Mouse (Mus musculus) liver, postnatal 0 days (tissue): ENCODE data around the gene Atmin. TPM values are rescaled to one million over a fixed set of nuclear protein-coding genes. Genes with fewer than 3 reads are reported as not detected.

Source experiments
- ATAC-seq: fragments of 200-750 bp; cut with Nextera tagmentation; 2 replicates; pipeline ENCODE4 v1.8.0; 2017; ENCODE audit warnings: mild to moderate bottlenecking, moderate library complexity
- DNase-seq: peaks from one replicate; pipeline ENCODE4 v3.0.0-alpha.2; 2016
- H3K27ac ChIP-seq: fragments of 300-500 bp; sonication (generic); 2 replicates; pipeline ENCODE4 v1.5.1; 2014; ENCODE audit warnings: antibody characterized with exemption, moderate library complexity, mild to moderate bottlenecking, low read depth
- H3K27me3 ChIP-seq: fragments of 300-500 bp; sonication (generic); 2 replicates; pipeline ENCODE4 v1.6.1; 2014; ENCODE audit warnings: low read length, control low read depth, mixed read lengths; ENCODE audit not compliant: insufficient read depth
- H3K36me3 ChIP-seq: fragments of 300-500 bp; sonication (generic); replicated peaks from 2 replicates; pipeline ENCODE4 v1.6.1; 2014; ENCODE audit warnings: mild to moderate bottlenecking, control low read depth, low read length, moderate library complexity, mixed read lengths; ENCODE audit not compliant: insufficient read depth
- H3K4me1 ChIP-seq: fragments of 300-500 bp; sonication (generic); 2 replicates; pipeline ENCODE4 v1.6.1; 2014; ENCODE audit warnings: antibody characterized with exemption, mild to moderate bottlenecking, control low read depth; ENCODE audit not compliant: insufficient read depth
- H3K4me2 ChIP-seq: fragments of 300-500 bp; sonication (generic); 2 replicates; pipeline ENCODE4 v1.6.1; 2014; ENCODE audit warnings: low read depth, mild to moderate bottlenecking, low read length, moderate library complexity, mixed read lengths
- H3K4me3 ChIP-seq: fragments of 300-500 bp; sonication (generic); 2 replicates; pipeline ENCODE4 v1.5.1; 2014; ENCODE audit warnings: low read depth, low read length
- H3K9ac ChIP-seq: fragments of 300-500 bp; sonication (generic); replicated peaks from 2 replicates; pipeline ENCODE4 v1.6.1; 2014; ENCODE audit warnings: mild to moderate bottlenecking, moderate library complexity
- H3K9me3 ChIP-seq: fragments of 300-500 bp; sonication (generic); 2 replicates; pipeline ENCODE4 v1.6.1; 2016; ENCODE audit warnings: mild to moderate bottlenecking, control low read depth, low read length, mixed read lengths
- CTCF ChIP-seq: sonication (generic); IDR thresholded peaks from 2 replicates; pipeline ENCODE4 v1.5.1; 2016; ENCODE audit warnings: antibody characterized with exemption, low read depth
- EP300 ChIP-seq: IDR thresholded peaks from 2 replicates; pipeline ENCODE4 v1.6.1; 2016; ENCODE audit warnings: antibody characterized with exemption, low read depth, mild to moderate bottlenecking
- WGBS: fragments of 180-500 bp; shearing (Covaris S2); extraction: QIAGEN DNeasy Blood & Tissue Kit; methylation state at CpG from one replicate; pipeline ENCODE4 v1.1.7; 2014; ENCODE audit not compliant: insufficient replicate concordance; 5-methylcytosine and 5-hydroxymethylcytosine counted together
- polyA plus RNA-seq: library from polyadenylated mRNA; unstranded; fragments of >200 nt; fragmentation: Nextera tagmentation; extraction: Ambion mirVana; gene quantifications from 2 replicates; pipeline ENCODE4 v1.2.1, GENCODE M21; 2015

Gene Atmin
- polyA plus RNA-seq, 1 experiment from 2014 or later, result 2.9 TPM

- WGBS, result 62% methylated on average over 6 of the region's 6 CpGs
- H3K4me2 ChIP-seq, result peak overlapping the region; percentile 70
- peak overlapping the region; percentile 33; the same call in 1 of the 2 replicates for H3K4me3 ChIP-seq
- H3K4me1 ChIP-seq, result peaks cover 37% of the 10 kb centered on the region
- H3K36me3 ChIP-seq, result no peaks in the 10 kb centered on the region
- peak overlapping the region; percentile 65 for H3K27ac ChIP-seq
- TF ChIP-seq EP300 (no peak), CTCF (no peak)
- H3K9ac ChIP-seq, result no peak overlapping the region; the same call in 1 of the 2 replicates
- H3K9me3 ChIP-seq, result no peaks in the 10 kb centered on the region
- H3K27me3 ChIP-seq, result no peaks in the 10 kb centered on the region
- no peak for ATAC-seq
- DNase-seq, result no peak
Measured at GRCm38 (mm10) chr8:116946851-116947250, 3.7 kb downstream of the Atmin start.

- Histone ChIP-seq H3K27ac (no peak overlapping the region), H3K9me3 (no peaks in the 10 kb centered on the region), H3K4me3 (no peak overlapping the region), H3K9ac (no peak overlapping the region), H3K4me1 (peaks cover 37% of the 10 kb centered on the region), H3K4me2 (no peak overlapping the region), H3K27me3 (no peaks in the 10 kb centered on the region), H3K36me3 (no peaks in the 10 kb centered on the region)
- no peak for TF ChIP-seq EP300
- no peak for TF ChIP-seq CTCF
- WGBS, result 48% methylated on average over 7 of the region's 7 CpGs
- DNase-seq, result no peak
- no peak for ATAC-seq
Measured at GRCm38 (mm10) chr8:116947589-116947988, 4.4 kb downstream of the Atmin start.

GRCm38 (mm10) chr8:116951369-116951768, 8.2 kb downstream of the Atmin start:
- TF ChIP-seq CTCF (no peak), EP300 (no peak)
- H3K4me2 ChIP-seq, result no peak overlapping the region
- peaks cover 24% of the 10 kb centered on the region for H3K36me3 ChIP-seq
- H3K4me1 ChIP-seq, result peaks cover 12% of the 10 kb centered on the region
- DNase-seq (no peak), ATAC-seq (no peak)
- H3K9ac ChIP-seq, result no peak overlapping the region
- H3K9me3 ChIP-seq, result no peaks in the 10 kb centered on the region
- H3K4me3 ChIP-seq, result no peak overlapping the region
- H3K27ac ChIP-seq, result no peak overlapping the region
- H3K27me3 ChIP-seq, result no peaks in the 10 kb centered on the region
- 63% methylated on average over 5 of the region's 5 CpGs for WGBS

DNA sequence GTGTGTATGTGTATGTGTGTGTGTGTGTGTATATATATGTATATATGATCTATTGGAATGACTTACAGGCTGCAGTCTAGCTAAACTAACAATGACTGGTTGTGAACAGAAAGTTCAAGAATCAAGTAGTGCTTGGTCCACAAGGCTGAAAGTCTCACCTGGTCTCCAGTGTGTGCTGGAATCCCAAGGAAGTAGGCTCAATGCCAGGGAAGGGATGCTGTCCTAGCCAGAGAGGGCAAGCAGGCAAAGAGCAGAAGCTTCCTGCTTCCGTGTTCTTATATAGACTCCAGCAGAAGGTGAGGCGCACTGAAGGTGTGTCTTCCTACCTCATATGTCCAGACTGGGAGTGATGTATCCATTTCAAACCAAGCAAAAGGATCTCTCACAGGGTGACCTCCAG, 8.6 kb downstream of the Atmin start:
- ATAC-seq (no peak), DNase-seq (no peak)
- no peak for TF ChIP-seq EP300
- TF ChIP-seq CTCF, result no peak
- Histone ChIP-seq H3K4me3 (no peak overlapping the region), H3K27ac (no peak overlapping the region), H3K9me3 (no peaks in the 10 kb centered on the region), H3K4me2 (no peak overlapping the region), H3K27me3 (no peaks in the 10 kb centered on the region), H3K36me3 (peaks cover 24% of the 10 kb centered on the region), H3K9ac (no peak overlapping the region), H3K4me1 (peaks cover 8% of the 10 kb centered on the region; the same call in 1 of the 2 replicates)
- WGBS, result 77% methylated on average over 2 of the region's 2 CpGs

DNA sequence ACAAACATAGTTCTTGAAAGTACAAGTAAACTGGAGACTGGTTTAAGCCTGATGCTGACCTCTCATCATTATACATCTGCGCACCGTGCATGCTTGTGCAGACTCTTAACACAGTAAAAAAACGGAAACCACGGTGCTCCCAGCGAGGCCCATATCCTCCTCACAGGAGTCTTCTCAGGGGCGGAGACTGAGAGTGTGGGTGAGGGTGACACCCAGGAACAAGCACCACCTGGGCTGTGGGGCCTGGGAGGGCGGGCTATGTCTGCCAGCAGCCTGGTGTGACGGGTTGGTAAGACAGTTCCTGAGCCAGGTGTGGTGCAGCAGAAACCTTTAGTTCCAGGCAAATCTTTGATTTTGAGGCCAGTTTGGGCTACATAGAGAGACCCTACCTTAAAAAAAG, 9.2 kb downstream of the Atmin start:
- H3K4me1 ChIP-seq, result peaks cover 7% of the 10 kb centered on the region; the same call in 1 of the 2 replicates
- peaks cover 27% of the 10 kb centered on the region for H3K36me3 ChIP-seq
- no peak overlapping the region for H3K4me3 ChIP-seq
- H3K27me3 ChIP-seq, result no peaks in the 10 kb centered on the region
- H3K4me2 ChIP-seq, result no peak overlapping the region
- no peak overlapping the region for H3K9ac ChIP-seq
- DNase-seq (no peak), ATAC-seq (no peak)
- no peak overlapping the region for H3K27ac ChIP-seq
- TF ChIP-seq CTCF (no peak), EP300 (no peak)
- WGBS, result 70% methylated on average over 8 of the region's 8 CpGs
- H3K9me3 ChIP-seq, result no peaks in the 10 kb centered on the region

DNA sequence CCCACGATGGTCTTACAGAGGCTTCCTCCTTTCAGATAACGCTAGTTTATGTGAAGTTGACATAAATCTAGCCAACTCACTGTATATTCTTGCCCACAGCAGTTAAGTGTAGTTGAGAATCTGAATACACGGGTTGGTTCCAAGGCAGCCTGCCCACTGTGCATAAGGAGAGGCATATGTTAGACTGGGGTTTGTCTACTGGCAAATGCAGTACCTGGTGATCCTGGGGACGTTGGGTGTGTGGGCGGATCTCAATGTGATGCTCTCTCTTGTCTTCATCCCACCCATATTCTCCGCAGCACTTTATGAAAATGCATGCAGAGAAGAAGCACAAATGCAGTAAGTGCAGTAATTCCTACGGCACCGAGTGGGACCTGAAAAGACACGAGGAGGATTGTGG, 11.2 kb downstream of the Atmin start:
- WGBS, result 79% methylated on average over 9 of the region's 9 CpGs
- Histone ChIP-seq H3K9ac (no peak overlapping the region), H3K27ac (no peak overlapping the region), H3K4me1 (0 out of 2 replicates have a peak, but pooled peaks cover 3% of the 10 kb centered on the region), H3K9me3 (no peaks in the 10 kb centered on the region), H3K27me3 (no peaks in the 10 kb centered on the region), H3K4me2 (no peak overlapping the region), H3K4me3 (no peak overlapping the region), H3K36me3 (peaks cover 30% of the 10 kb centered on the region)
- ATAC-seq, result no peak
- no peak for TF ChIP-seq CTCF
- DNase-seq, result no peak

DNA sequence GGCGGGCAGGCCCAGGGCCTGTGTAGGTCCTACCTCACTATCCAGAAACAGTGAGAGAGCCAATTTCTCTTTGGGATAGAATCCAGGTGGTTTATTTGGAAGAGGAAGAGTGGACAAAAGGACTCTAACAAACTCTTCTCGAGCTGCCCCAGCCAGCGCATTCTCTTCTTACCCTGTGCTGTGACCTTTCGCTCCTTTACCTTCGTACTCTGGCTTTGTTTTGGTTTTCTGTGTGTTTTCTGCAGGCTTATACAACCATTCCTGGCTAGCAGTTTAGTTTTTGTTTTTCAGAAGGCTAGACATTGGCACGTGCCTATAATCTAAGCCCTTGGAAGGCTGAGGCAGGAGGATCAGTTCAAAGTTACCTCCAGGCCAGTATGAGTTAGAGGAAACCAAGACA, 26.3 kb downstream of the Atmin start:
- no peaks in the 10 kb centered on the region for H3K36me3 ChIP-seq
- H3K27ac ChIP-seq, result peak overlapping the region; percentile 90
- ATAC-seq (peak; percentile 80), DNase-seq (no peak)
- peaks cover 3% of the 10 kb centered on the region; the same call in 1 of the 2 replicates for H3K4me1 ChIP-seq
- H3K9me3 ChIP-seq, result no peaks in the 10 kb centered on the region
- WGBS, result 69% methylated on average over 6 of the region's 6 CpGs
- 0 out of 2 replicates have a peak overlapping the region, but pooled peaks have one; percentile 38 for H3K9ac ChIP-seq
- no peak overlapping the region for H3K4me3 ChIP-seq
- no peak overlapping the region for H3K4me2 ChIP-seq
- H3K27me3 ChIP-seq, result no peaks in the 10 kb centered on the region
- TF ChIP-seq CTCF (no peak), EP300 (no peak)
